Mouse (Mus musculus) forebrain, embryonic 13.5 days (tissue): ENCODE results near the gene Otoa. TPM values are rescaled to one million over a fixed set of nuclear protein-coding genes. Genes with fewer than 3 reads are reported as not detected.

Source experiments
- ATAC-seq: fragments of 200-750 bp; cut with Nextera tagmentation; 2 replicates; pipeline ENCODE4 v1.8.0; 2017
- H3K27ac ChIP-seq: fragments of 300-500 bp; sonication (generic); 2 replicates; pipeline ENCODE4 v1.5.1; 2015; ENCODE audit warnings: inconsistent platforms, mild to moderate bottlenecking, moderate library complexity
- H3K27me3 ChIP-seq: fragments of 300-500 bp; sonication (generic); 2 replicates; pipeline ENCODE4 v1.6.1; 2015; ENCODE audit warnings: mild to moderate bottlenecking, inconsistent platforms
- H3K36me3 ChIP-seq: fragments of 300-500 bp; sonication (generic); 2 replicates; pipeline ENCODE4 v1.6.1; 2015; ENCODE audit warnings: mild to moderate bottlenecking, inconsistent platforms; ENCODE audit not compliant: poor library complexity, severe bottlenecking
- H3K4me1 ChIP-seq: fragments of 300-500 bp; sonication (generic); 2 replicates; pipeline ENCODE4 v1.6.1; 2015; ENCODE audit warnings: inconsistent platforms
- H3K4me2 ChIP-seq: fragments of 300-500 bp; sonication (generic); 2 replicates; pipeline ENCODE4 v1.6.1; 2015; ENCODE audit warnings: inconsistent platforms, mild to moderate bottlenecking, moderate library complexity
- H3K4me3 ChIP-seq: fragments of 300-500 bp; sonication (generic); 2 replicates; pipeline ENCODE4 v1.5.1; 2015; ENCODE audit warnings: mild to moderate bottlenecking, inconsistent platforms
- H3K9ac ChIP-seq: fragments of 300-500 bp; sonication (generic); 2 replicates; pipeline ENCODE4 v1.6.1; 2015; ENCODE audit warnings: mild to moderate bottlenecking, inconsistent platforms
- H3K9me3 ChIP-seq: fragments of 300-500 bp; sonication (generic); replicated peaks from 2 replicates; pipeline ENCODE4 v1.6.1; 2016; ENCODE audit warnings: inconsistent platforms
- WGBS: fragments of 180-500 bp; shearing (Covaris S2); methylation state at CpG from one replicate; pipeline ENCODE4 v1.1.7; 2015; 5-methylcytosine and 5-hydroxymethylcytosine counted together
- polyA plus RNA-seq: library from polyadenylated mRNA; unstranded; fragments of >200 nt; fragmentation: Nextera tagmentation; extraction: Ambion mirVana; gene quantifications from 2 replicates; pipeline ENCODE4 v1.2.1, GENCODE M21; 2015

Gene Otoa
- polyA plus RNA-seq, 1 experiment from 2014 or later: 0.31 TPM

- 38% methylated on average over 8 of the region's 8 CpGs for WGBS
- peak; percentile 53 for ATAC-seq
- H3K9me3 ChIP-seq: no peaks in the 10 kb centered on the region
Measured at GRCm38 (mm10) chr7:121084840-121085453, 3.5 kb downstream of the Otoa start.

GRCm38 (mm10) chr7:121085500-121085899 is 4.0 kb downstream of the Otoa start:
- H3K27ac ChIP-seq: no peak overlapping the region
- H3K4me2 ChIP-seq: no peak overlapping the region
- no peak; the same call in 1 of the 2 replicates for ATAC-seq
- H3K9ac ChIP-seq: no peak overlapping the region
- H3K36me3 ChIP-seq: 0 out of 2 replicates have a peak, but pooled peaks cover 4% of the 10 kb centered on the region
- no peaks in the 10 kb centered on the region for H3K27me3 ChIP-seq
- peaks cover 18% of the 10 kb centered on the region for H3K4me1 ChIP-seq
- 13% methylated on average over 4 of the region's 4 CpGs for WGBS
- no peaks in the 10 kb centered on the region for H3K9me3 ChIP-seq
- H3K4me3 ChIP-seq: no peak overlapping the region

More at GRCm38 (mm10) chr7:121084840-121085453, 3.5 kb downstream of the Otoa start:
- H3K4me3 ChIP-seq: no peak overlapping the region
- peaks cover 18% of the 10 kb centered on the region for H3K4me1 ChIP-seq
- H3K36me3 ChIP-seq: 0 out of 2 replicates have a peak, but pooled peaks cover 4% of the 10 kb centered on the region
- H3K4me2 ChIP-seq: no peak overlapping the region
- H3K9ac ChIP-seq: no peak overlapping the region
- H3K27me3 ChIP-seq: no peaks in the 10 kb centered on the region
- H3K27ac ChIP-seq: no peak overlapping the region

- no peak overlapping the region for H3K27ac ChIP-seq
- 79% methylated on average over 5 of the region's 5 CpGs for WGBS
- ATAC-seq: no peak
Measured at GRCm38 (mm10) chr7:121088745-121089144, 7.3 kb downstream of the Otoa start.

GRCm38 (mm10) chr7:121090748-121091147 is 9.3 kb downstream of the Otoa start:
- Histone ChIP-seq H3K27me3 (no peaks in the 10 kb centered on the region), H3K9ac (no peak overlapping the region), H3K9me3 (no peaks in the 10 kb centered on the region), H3K4me2 (no peak overlapping the region), H3K36me3 (no peaks in the 10 kb centered on the region), H3K27ac (no peak overlapping the region), H3K4me1 (no peaks in the 10 kb centered on the region), H3K4me3 (no peak overlapping the region)
- 91% methylated on average over 7 of the region's 7 CpGs for WGBS
- ATAC-seq: no peak

More at GRCm38 (mm10) chr7:121088745-121089144, 7.3 kb downstream of the Otoa start:
- H3K9me3 ChIP-seq: no peaks in the 10 kb centered on the region
- no peaks in the 10 kb centered on the region for H3K36me3 ChIP-seq
- no peak overlapping the region for H3K4me2 ChIP-seq
- no peak overlapping the region for H3K9ac ChIP-seq
- no peak overlapping the region for H3K4me3 ChIP-seq
- no peaks in the 10 kb centered on the region for H3K27me3 ChIP-seq
- H3K4me1 ChIP-seq: peaks cover 8% of the 10 kb centered on the region; the same call in 1 of the 2 replicates

GRCm38 (mm10) chr7:121093026-121093425 is 11.6 kb downstream of the Otoa start:
- Histone ChIP-seq H3K9me3 (no peaks in the 10 kb centered on the region), H3K4me2 (no peak overlapping the region), H3K27ac (no peak overlapping the region), H3K4me3 (no peak overlapping the region), H3K36me3 (no peaks in the 10 kb centered on the region), H3K27me3 (no peaks in the 10 kb centered on the region), H3K4me1 (no peaks in the 10 kb centered on the region), H3K9ac (no peak overlapping the region)
- no peak for ATAC-seq
- 71% methylated on average over 4 of the region's 4 CpGs for WGBS

- Histone ChIP-seq H3K27ac (no peak overlapping the region), H3K36me3 (no peaks in the 10 kb centered on the region), H3K4me1 (no peaks in the 10 kb centered on the region), H3K9ac (no peak overlapping the region), H3K4me3 (no peak overlapping the region), H3K9me3 (no peaks in the 10 kb centered on the region), H3K27me3 (no peaks in the 10 kb centered on the region), H3K4me2 (no peak overlapping the region)
- ATAC-seq: no peak
- WGBS: 66% methylated on average over 10 of the region's 10 CpGs
Measured at GRCm38 (mm10) chr7:121098614-121099389, 17.4 kb downstream of the Otoa start.

GRCm38 (mm10) chr7:121107851-121108250 is 26.4 kb downstream of the Otoa start:
- Histone ChIP-seq H3K9me3 (no peaks in the 10 kb centered on the region), H3K27ac (no peak overlapping the region), H3K27me3 (no peaks in the 10 kb centered on the region), H3K4me2 (no peak overlapping the region), H3K4me3 (no peak overlapping the region), H3K4me1 (no peaks in the 10 kb centered on the region), H3K9ac (no peak overlapping the region), H3K36me3 (no peaks in the 10 kb centered on the region)
- no peak for ATAC-seq
- WGBS: 84% methylated on average over 3 of the region's 3 CpGs

- no peak overlapping the region for H3K27ac ChIP-seq
- no peaks in the 10 kb centered on the region for H3K36me3 ChIP-seq
- no peak overlapping the region for H3K9ac ChIP-seq
- H3K27me3 ChIP-seq: no peaks in the 10 kb centered on the region
- no peak for ATAC-seq
- H3K4me2 ChIP-seq: no peak overlapping the region
- 57% methylated on average over 3 of the region's 3 CpGs for WGBS
- H3K9me3 ChIP-seq: no peaks in the 10 kb centered on the region
- no peak overlapping the region for H3K4me3 ChIP-seq
- no peaks in the 10 kb centered on the region for H3K4me1 ChIP-seq
Measured at GRCm38 (mm10) chr7:121111321-121111720, 29.9 kb downstream of the Otoa start.

- Histone ChIP-seq H3K9me3 (no peaks in the 10 kb centered on the region), H3K36me3 (no peaks in the 10 kb centered on the region), H3K4me1 (no peaks in the 10 kb centered on the region), H3K4me3 (no peak overlapping the region), H3K4me2 (no peak overlapping the region), H3K9ac (no peak overlapping the region), H3K27ac (no peak overlapping the region), H3K27me3 (no peaks in the 10 kb centered on the region)
- ATAC-seq: no peak
- 83% methylated on average over 3 of the region's 3 CpGs for WGBS
Measured at GRCm38 (mm10) chr7:121111762-121112161, 30.3 kb downstream of the Otoa start.

GRCm38 (mm10) chr7:121120143-121120818 is 38.8 kb downstream of the Otoa start:
- Histone ChIP-seq H3K9me3 (no peaks in the 10 kb centered on the region), H3K4me3 (no peak overlapping the region), H3K36me3 (no peaks in the 10 kb centered on the region), H3K27me3 (no peaks in the 10 kb centered on the region), H3K9ac (no peak overlapping the region), H3K27ac (no peak overlapping the region), H3K4me2 (no peak overlapping the region), H3K4me1 (no peaks in the 10 kb centered on the region)
- ATAC-seq: peak; percentile 92
- 11% methylated on average over 10 of the region's 10 CpGs for WGBS

GRCm38 (mm10) chr7:121130837-121131236 is 49.4 kb downstream of the Otoa start:
- Histone ChIP-seq H3K9ac (no peak overlapping the region), H3K4me3 (no peak overlapping the region), H3K36me3 (no peaks in the 10 kb centered on the region), H3K4me1 (no peaks in the 10 kb centered on the region), H3K27ac (no peak overlapping the region), H3K4me2 (no peak overlapping the region), H3K27me3 (no peaks in the 10 kb centered on the region), H3K9me3 (0 out of 2 replicates have a peak, but pooled peaks cover 3% of the 10 kb centered on the region)
- WGBS: 100% methylated on average over 2 of the region's 2 CpGs
- no peak for ATAC-seq

- Histone ChIP-seq H3K9ac (no peak overlapping the region), H3K27ac (no peak overlapping the region), H3K36me3 (no peaks in the 10 kb centered on the region), H3K4me1 (no peaks in the 10 kb centered on the region), H3K27me3 (no peaks in the 10 kb centered on the region), H3K4me3 (no peak overlapping the region), H3K4me2 (no peak overlapping the region), H3K9me3 (no peaks in the 10 kb centered on the region)
- ATAC-seq: no peak
- 80% methylated on average over 5 of the region's 5 CpGs for WGBS
Measured at GRCm38 (mm10) chr7:121141274-121141673, 59.8 kb downstream of the Otoa start.
